In genomic region chr3:121362002-121362401, GRCm38 (mm10) we compare ENCODE assay signal across 32 mouse cellular contexts.
"Had no signal": no experiment of that assay in that cellular context is flagged by ENCODE, and none has a peak within 500 bp of the region (broad histone marks: within the 10 kb centered on the region; RNA-seq: fewer than 3 reads in every experiment).

No protein-coding gene starts in this region.

- H3K4me3 ChIP-seq: left cerebral cortex, adult 2 months; limb, embryonic 10.5 days; limb, embryonic 12.5 days; limb, embryonic 13.5 days; limb, embryonic 15.5 days; liver, embryonic 12.5 days; liver, embryonic 13.5 days; liver, embryonic 15.5 days; lung, embryonic 15.5 days; megakaryocyte, embryonic 14.5 days; midbrain, embryonic 10.5 days; midbrain, embryonic 12.5 days; midbrain, embryonic 13.5 days; midbrain, embryonic 15.5 days; myocyte had no signal

- H3K36me3 ChIP-seq: limb, embryonic 10.5 days; limb, embryonic 12.5 days; limb, embryonic 13.5 days; liver, embryonic 13.5 days; liver, embryonic 15.5 days; lung, embryonic 15.5 days; midbrain, embryonic 10.5 days; midbrain, embryonic 12.5 days; midbrain, embryonic 13.5 days; midbrain, embryonic 15.5 days had no signal

- H3K27me3 ChIP-seq: limb, embryonic 12.5 days; limb, embryonic 13.5 days; limb, embryonic 15.5 days; liver, embryonic 12.5 days; liver, embryonic 13.5 days; liver, embryonic 15.5 days; lung, embryonic 15.5 days; megakaryocyte, embryonic 14.5 days; midbrain, embryonic 12.5 days; midbrain, embryonic 13.5 days; midbrain, embryonic 15.5 days had no signal

- ATAC-seq: liver, embryonic 12.5 days; liver, postnatal 0 days; lung, postnatal 0 days; midbrain, embryonic 13.5 days; midbrain, embryonic 15.5 days; midbrain, embryonic 16.5 days had no signal

- H3K4me1 ChIP-seq: limb, embryonic 15.5 days; midbrain, embryonic 12.5 days; midbrain, embryonic 15.5 days had no signal

- H3K9ac ChIP-seq: limb, embryonic 12.5 days; limb, embryonic 13.5 days; limb, embryonic 15.5 days; liver, embryonic 12.5 days; liver, embryonic 13.5 days; liver, embryonic 14.5 days; liver, embryonic 15.5 days; liver, postnatal 0 days; lung, embryonic 14.5 days; lung, embryonic 15.5 days; midbrain, embryonic 12.5 days; midbrain, embryonic 13.5 days; midbrain, embryonic 15.5 days had no signal

- H3K27ac ChIP-seq: left cerebral cortex, adult 2 months; limb, embryonic 10.5 days; limb, embryonic 12.5 days; limb, embryonic 13.5 days; limb, embryonic 15.5 days; liver, embryonic 12.5 days; liver, embryonic 13.5 days; liver, embryonic 14.5 days; liver, embryonic 15.5 days; lung, embryonic 15.5 days; macrophage; midbrain, embryonic 10.5 days; midbrain, embryonic 12.5 days; midbrain, embryonic 13.5 days; midbrain, embryonic 15.5 days had no signal

- H3K9me3 ChIP-seq: limb, embryonic 10.5 days; limb, embryonic 12.5 days; limb, embryonic 13.5 days; limb, embryonic 15.5 days; liver, embryonic 12.5 days; liver, embryonic 13.5 days; liver, embryonic 15.5 days; lung, embryonic 15.5 days; megakaryocyte, embryonic 14.5 days; midbrain, embryonic 10.5 days; midbrain, embryonic 12.5 days; midbrain, embryonic 13.5 days; midbrain, embryonic 15.5 days had no signal

- DNase-seq: left cerebral cortex, postnatal 4 days; liver; liver, embryonic 13.5 days; liver, postnatal 0 days; lung, adult 18-20 months; lung, adult 2 months; lung, embryonic 14.5 days; lung, postnatal 10 days; lung, postnatal 14 days; lung, postnatal 36 days; lung, postnatal 4 days; midbrain, embryonic 14.5 days had no signal

- H3K4me2 ChIP-seq: limb, embryonic 12.5 days; limb, embryonic 13.5 days; limb, embryonic 15.5 days; liver, embryonic 11.5 days; liver, embryonic 12.5 days; liver, embryonic 13.5 days; liver, embryonic 15.5 days; lung, embryonic 14.5 days; lung, embryonic 15.5 days; midbrain, embryonic 11.5 days; midbrain, embryonic 12.5 days; midbrain, embryonic 13.5 days; midbrain, embryonic 15.5 days had no signal
